Mouse (Mus musculus) layer of hippocampus, adult 11-12 months (tissue): ENCODE data around the gene Gm29582.
"Not testable (repeated sequence)": the region's sequence is repeated elsewhere in the genome, so short reads cannot be mapped to it uniquely, and the experiment has no call there.

ENCODE experiments used
- DNase-seq: peaks from one replicate; pipeline ENCODE4 v3.0.0; 2022; ENCODE audit warnings: low spot score

The Gm29582 gene

GRCm38 (mm10) chrY:30738461-30738860, at the start of gene Gm29582:
Gene Gm29582 (minus strand): TSS chrY:30738561.
- DNase-seq = not testable (repeated sequence)
